Mouse (Mus musculus) testis, adult 2 months (tissue): ENCODE measurements around the gene Poln. TPM values are rescaled to one million over a fixed set of nuclear protein-coding genes. Genes with fewer than 3 reads are reported as not detected.

Experiments
- H3K27ac ChIP-seq: fragments of 200-500 bp; 2 replicates; pipeline ENCODE4 v1.5.1; 2012; ENCODE audit warnings: low read depth, low read length; ENCODE audit not compliant: control insufficient read depth, insufficient read depth
- H3K27me3 ChIP-seq: fragments of 200-500 bp; 2 replicates; pipeline ENCODE4 v1.6.1; 2012; ENCODE audit warnings: mild to moderate bottlenecking, low read length, moderate library complexity; ENCODE audit not compliant: control insufficient read depth, insufficient read depth
- H3K36me3 ChIP-seq: fragments of 200-500 bp; 2 replicates; pipeline ENCODE4 v1.6.1; 2012; ENCODE audit warnings: mild to moderate bottlenecking, low read length; ENCODE audit not compliant: control insufficient read depth, insufficient read depth
- H3K4me1 ChIP-seq: fragments of 200-500 bp; 2 replicates; pipeline ENCODE4 v1.6.1; 2012; ENCODE audit warnings: low read length; ENCODE audit not compliant: control insufficient read depth, insufficient read depth
- H3K4me3 ChIP-seq: fragments of 200-500 bp; 2 replicates; pipeline ENCODE4 v1.5.1; 2012; ENCODE audit warnings: low read depth, mild to moderate bottlenecking, low read length, moderate library complexity, mixed read lengths; ENCODE audit not compliant: control insufficient read depth
- CTCF ChIP-seq: fragments of 200-500 bp; IDR thresholded peaks from 2 replicates; pipeline ENCODE4 v1.5.1; 2012; ENCODE audit warnings: low read depth, mild to moderate bottlenecking, inconsistent platforms, low read length, moderate library complexity; ENCODE audit not compliant: control insufficient read depth, insufficient read depth, insufficient replicate concordance
- POLR2A ChIP-seq: fragments of 200-500 bp; IDR thresholded peaks from 2 replicates; pipeline ENCODE4 v1.6.1; 2012; ENCODE audit warnings: low read depth, mild to moderate bottlenecking, inconsistent platforms, low read length, moderate library complexity; ENCODE audit not compliant: control insufficient read depth
- polyA plus RNA-seq: library from polyadenylated mRNA; depleted of rRNA; stranded (reverse); fragments of >200 nt; gene quantifications from 2 replicates; pipeline ENCODE4 v1.2.3, GENCODE M21; 2012; rRNA removed

Poln gene
- polyA plus RNA-seq, 1 experiment, result 20.9 TPM

GRCm38 (mm10) chr5:33983309-33984121 lies 185.7 kb downstream of the Poln start, which contains the start of gene Gm1673:
TSS of gene Gm1673 (plus strand) at chr5:33983433.
- H3K36me3 ChIP-seq, result no peaks in the 10 kb centered on the region
- H3K4me3 ChIP-seq, result peak within 1 kb of the TSS; percentile 92
- TF ChIP-seq POLR2A (peak; percentile 26), CTCF (no peak)
- peak within 1 kb of the TSS; percentile 65 for H3K27ac ChIP-seq
- peaks cover 10% of the 10 kb centered on the region for H3K4me1 ChIP-seq
- H3K27me3 ChIP-seq, result no peaks in the 10 kb centered on the region

GRCm38 (mm10) chr5:33982731-33983259 lies 186.5 kb downstream of the Poln start:
- Histone ChIP-seq H3K4me1 (peaks cover 10% of the 10 kb centered on the region), H3K36me3 (no peaks in the 10 kb centered on the region), H3K4me3 (peak overlapping the region; percentile 92), H3K27ac (peak overlapping the region; percentile 65), H3K27me3 (no peaks in the 10 kb centered on the region)
- TF ChIP-seq POLR2A, result no peak
- no peak for TF ChIP-seq CTCF

- Histone ChIP-seq H3K27me3 (no peaks in the 10 kb centered on the region), H3K36me3 (no peaks in the 10 kb centered on the region), H3K4me1 (no peaks in the 10 kb centered on the region), H3K4me3 (no peak overlapping the region), H3K27ac (no peak overlapping the region)
- TF ChIP-seq CTCF (no peak), POLR2A (no peak)
Observed at GRCm38 (mm10) chr5:33976267-33976666, 193.0 kb downstream of the Poln start.

- Histone ChIP-seq H3K4me3 (no peak overlapping the region), H3K27me3 (no peaks in the 10 kb centered on the region), H3K27ac (no peak overlapping the region), H3K4me1 (no peaks in the 10 kb centered on the region), H3K36me3 (no peaks in the 10 kb centered on the region)
- TF ChIP-seq CTCF (no peak), POLR2A (no peak)
Observed at GRCm38 (mm10) chr5:33974736-33975135, 194.5 kb downstream of the Poln start.

- TF ChIP-seq CTCF (no peak), POLR2A (no peak)
- Histone ChIP-seq H3K27me3 (no peaks in the 10 kb centered on the region), H3K4me1 (no peaks in the 10 kb centered on the region), H3K4me3 (no peak overlapping the region), H3K27ac (peak overlapping the region; percentile 69), H3K36me3 (no peaks in the 10 kb centered on the region)
Observed at GRCm38 (mm10) chr5:33959382-33959781, 209.9 kb downstream of the Poln start.

Other genes with a start within 250 kb of the Poln start
- gene Nelfa, start 233.0 kb downstream of the Poln start, polyA plus RNA-seq, result 33.4 and 38.7 TPM in 2 replicates
- gene Gm1673, start 186.0 kb downstream of the Poln start, polyA plus RNA-seq, result 154 and 207 TPM in 2 replicates
- 0.40 and 0.41 TPM in 2 replicates for gene Nat8l, start 173.5 kb downstream of the Poln start, polyA plus RNA-seq
- gene Haus3, start 79 bp upstream of the Poln start, polyA plus RNA-seq, result 1.5 and 2.3 TPM in 2 replicates
- gene Mxd4, start 18.3 kb upstream of the Poln start, polyA plus RNA-seq, result 137 and 141 TPM in 2 replicates
- gene Zfyve28, start 119.0 kb upstream of the Poln start, polyA plus RNA-seq, result 2.5 and 3.2 TPM in 2 replicates
- 23.1 and 25.7 TPM in 2 replicates for gene Cfap99, start 119.2 kb upstream of the Poln start, polyA plus RNA-seq
- gene Rnf4, start 166.8 kb upstream of the Poln start, polyA plus RNA-seq, result 82.2 and 102 TPM in 2 replicates
- 137 and 148 TPM in 2 replicates for gene Fam193a, start 200.5 kb upstream of the Poln start, polyA plus RNA-seq